Mouse (Mus musculus): ENCODE data around the gene Vmn2r3.

GRCm38 (mm10) chr3:64321824-64322223 lies 32.3 kb upstream of the Vmn2r3 start:
- no peak for TF ChIP-seq POLR2A (IDR thresholded peaks at IDR 0.05; ENCODE audit: borderline replicate concordance, control insufficient read depth, low read depth, low read length)
- TF ChIP-seq CTCF (IDR thresholded peaks at IDR 0.05; ENCODE audit: control insufficient read depth, insufficient read depth, low read length), result no peak

All from bone marrow, adult 2 months (tissue).